Mouse (Mus musculus) spleen, adult 2 months (tissue): Measurements from ENCODE around the gene Gngt2.

ENCODE experiments used
- CTCF ChIP-seq: fragments of 200-500 bp; IDR thresholded peaks from 2 replicates; pipeline ENCODE4 v1.5.1; 2011; ENCODE audit warnings: mild to moderate bottlenecking, inconsistent platforms; ENCODE audit not compliant: insufficient read depth, insufficient read length, insufficient replicate concordance; ENCODE audit errors: extremely low read depth
- POLR2A ChIP-seq: fragments of 200-500 bp; IDR thresholded peaks from 2 replicates; pipeline ENCODE4 v1.6.1; 2011; ENCODE audit warnings: low read depth, low read length, inconsistent platforms

- no peak for TF ChIP-seq CTCF
- no peak for TF ChIP-seq POLR2A
These were observed 42.8 kb upstream of the Gngt2 start for GRCm38 (mm10) chr11:95794201-95794600.
